Mouse (Mus musculus) stomach, embryonic 15.5 days (tissue): ENCODE results near the gene Myo9b. TPM values are rescaled to one million over a fixed set of nuclear protein-coding genes. Genes with fewer than 3 reads are reported as not detected.
"Not testable (repeated sequence)": the region's sequence is repeated elsewhere in the genome, so short reads cannot be mapped to it uniquely, and the experiment has no call there.

Experiments
- ATAC-seq: fragments of 200-750 bp; cut with Nextera tagmentation; 2 replicates; pipeline ENCODE4 v1.8.0; 2017; ENCODE audit warnings: low read depth, moderate number of reproducible peaks, moderate TSS enrichment; ENCODE audit not compliant: insufficient read depth, low FRiP score
- H3K27ac ChIP-seq: fragments of 300-500 bp; sonication (generic); 2 replicates; pipeline ENCODE4 v1.5.1; 2015; ENCODE audit warnings: mild to moderate bottlenecking, inconsistent platforms
- H3K27me3 ChIP-seq: fragments of 300-500 bp; sonication (generic); replicated peaks from 2 replicates; pipeline ENCODE4 v1.6.1; 2015; ENCODE audit warnings: inconsistent platforms
- H3K36me3 ChIP-seq: fragments of 300-500 bp; sonication (generic); 2 replicates; pipeline ENCODE4 v1.6.1; 2015; ENCODE audit warnings: inconsistent platforms
- H3K4me1 ChIP-seq: fragments of 300-500 bp; sonication (generic); 2 replicates; pipeline ENCODE4 v1.6.1; 2015; ENCODE audit warnings: inconsistent platforms
- H3K4me2 ChIP-seq: fragments of 300-500 bp; sonication (generic); 2 replicates; pipeline ENCODE4 v1.6.1; 2015; ENCODE audit warnings: mild to moderate bottlenecking, inconsistent platforms
- H3K4me3 ChIP-seq: fragments of 300-500 bp; sonication (generic); replicated peaks from 2 replicates; pipeline ENCODE4 v1.5.1; 2015; ENCODE audit warnings: inconsistent platforms
- H3K9ac ChIP-seq: fragments of 300-500 bp; sonication (generic); 2 replicates; pipeline ENCODE4 v1.6.1; 2015; ENCODE audit warnings: inconsistent platforms
- H3K9me3 ChIP-seq: fragments of 300-500 bp; sonication (generic); 2 replicates; pipeline ENCODE4 v1.6.1; 2016; ENCODE audit warnings: inconsistent platforms
- WGBS: fragments of 180-500 bp; shearing (Covaris S2); methylation state at CpG from one replicate; pipeline ENCODE4 v1.1.7; 2015; 5-methylcytosine and 5-hydroxymethylcytosine counted together
- polyA plus RNA-seq: library from polyadenylated mRNA; unstranded; fragments of >200 nt; fragmentation: Nextera tagmentation; extraction: Ambion mirVana; gene quantifications from 2 replicates; pipeline ENCODE4 v1.2.1, GENCODE M21; 2015

The Myo9b gene
- polyA plus RNA-seq, 1 experiment from 2014 or later: 17.8 TPM

GRCm38 (mm10) chr8:71299716-71300115 lies 27.2 kb downstream of the Myo9b start:
- no peak for ATAC-seq
- H3K4me3 ChIP-seq: no peak overlapping the region
- WGBS: 93% methylated on average over 3 of the region's 3 CpGs
- no peaks in the 10 kb centered on the region for H3K4me1 ChIP-seq
- no peak overlapping the region for H3K27ac ChIP-seq
- no peak overlapping the region for H3K9ac ChIP-seq
- H3K4me2 ChIP-seq: no peak overlapping the region
- peaks cover 10% of the 10 kb centered on the region; the same call in 1 of the 2 replicates for H3K36me3 ChIP-seq
- H3K27me3 ChIP-seq: no peaks in the 10 kb centered on the region
- 0 out of 2 replicates have a peak, but pooled peaks cover 6% of the 10 kb centered on the region for H3K9me3 ChIP-seq

GRCm38 (mm10) chr8:71302788-71303187 lies 30.3 kb downstream of the Myo9b start:
- H3K27ac ChIP-seq: no peak overlapping the region
- no peak overlapping the region for H3K4me3 ChIP-seq
- no peak for ATAC-seq
- 0 out of 2 replicates have a peak, but pooled peaks cover 6% of the 10 kb centered on the region for H3K9me3 ChIP-seq
- no peaks in the 10 kb centered on the region for H3K27me3 ChIP-seq
- peaks cover 8% of the 10 kb centered on the region; the same call in 1 of the 2 replicates for H3K36me3 ChIP-seq
- WGBS: 95% methylated on average over 1 of the region's 1 CpGs
- H3K9ac ChIP-seq: no peak overlapping the region
- H3K4me2 ChIP-seq: no peak overlapping the region
- no peaks in the 10 kb centered on the region for H3K4me1 ChIP-seq

GRCm38 (mm10) chr8:71303632-71304031 lies 31.1 kb downstream of the Myo9b start:
- ATAC-seq: no peak
- Histone ChIP-seq H3K27me3 (no peaks in the 10 kb centered on the region), H3K9ac (no peak overlapping the region), H3K9me3 (0 out of 2 replicates have a peak, but pooled peaks cover 6% of the 10 kb centered on the region), H3K27ac (no peak overlapping the region), H3K4me1 (no peaks in the 10 kb centered on the region), H3K4me3 (no peak overlapping the region), H3K36me3 (peaks cover 8% of the 10 kb centered on the region; the same call in 1 of the 2 replicates), H3K4me2 (no peak overlapping the region)
- 70% methylated on average over 1 of the region's 1 CpGs for WGBS

DNA sequence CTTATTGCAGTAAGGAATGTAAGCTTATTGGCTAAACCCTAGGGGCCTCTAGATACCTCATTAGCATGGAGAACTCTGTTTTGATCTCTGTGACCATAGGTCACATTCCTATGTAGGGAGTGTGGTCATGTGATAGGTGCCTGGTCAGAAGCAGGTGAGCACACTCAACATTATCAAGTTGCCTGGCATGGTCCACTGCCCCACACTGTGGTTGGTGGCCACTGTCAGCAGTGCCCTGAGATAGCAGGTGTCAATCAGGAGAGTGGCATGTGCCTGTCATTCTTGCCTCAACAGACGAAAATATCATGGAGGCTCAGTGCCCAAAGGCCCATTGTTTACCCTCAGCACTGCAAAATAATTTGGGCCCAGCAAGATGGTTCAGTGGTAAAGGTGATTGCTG lies 33.5 kb downstream of the Myo9b start:
- no peak for ATAC-seq
- no peak overlapping the region for H3K27ac ChIP-seq
- H3K9ac ChIP-seq: no peak overlapping the region

DNA sequence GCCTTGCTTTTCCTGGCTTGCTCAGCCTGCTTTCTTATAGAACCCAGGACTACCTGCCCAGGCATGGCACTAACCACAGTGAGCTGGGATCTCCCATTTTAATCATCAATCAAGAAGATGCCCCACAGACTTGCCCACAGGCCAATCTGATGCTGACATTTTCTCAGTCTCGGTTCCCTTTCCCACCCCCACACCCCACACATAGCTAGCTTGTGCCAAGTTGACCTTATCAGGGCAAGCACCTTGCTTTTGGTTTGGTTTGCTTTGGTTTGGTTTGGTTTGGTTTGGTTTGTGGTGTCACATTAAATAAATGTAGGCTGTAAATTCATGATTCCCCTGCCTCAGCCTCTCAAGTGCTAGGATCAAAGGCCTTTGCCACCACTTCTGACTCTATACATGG lies 34.9 kb downstream of the Myo9b start:
- no peak overlapping the region for H3K9ac ChIP-seq
- H3K4me3 ChIP-seq: no peak overlapping the region
- H3K9me3 ChIP-seq: 0 out of 2 replicates have a peak, but pooled peaks cover 5% of the 10 kb centered on the region
- 0 out of 2 replicates have a peak, but pooled peaks cover 2% of the 10 kb centered on the region for H3K4me1 ChIP-seq
- H3K36me3 ChIP-seq: peaks cover 3% of the 10 kb centered on the region; the same call in 1 of the 2 replicates
- ATAC-seq: no peak
- WGBS: 83% methylated on average over 1 of the region's 1 CpGs
- H3K4me2 ChIP-seq: no peak overlapping the region
- H3K27me3 ChIP-seq: no peaks in the 10 kb centered on the region
- no peak overlapping the region for H3K27ac ChIP-seq

More for the DNA sequence above, 33.5 kb downstream of the Myo9b start:
- WGBS: 67% methylated on average over 1 of the region's 1 CpGs
- H3K9me3 ChIP-seq: 0 out of 2 replicates have a peak, but pooled peaks cover 6% of the 10 kb centered on the region
- no peak overlapping the region for H3K4me3 ChIP-seq
- H3K4me1 ChIP-seq: no peaks in the 10 kb centered on the region
- H3K27me3 ChIP-seq: no peaks in the 10 kb centered on the region
- H3K36me3 ChIP-seq: peaks cover 8% of the 10 kb centered on the region; the same call in 1 of the 2 replicates
- no peak overlapping the region for H3K4me2 ChIP-seq

- H3K4me3 ChIP-seq: no peak overlapping the region
- no peaks in the 10 kb centered on the region for H3K36me3 ChIP-seq
- H3K4me1 ChIP-seq: 0 out of 2 replicates have a peak, but pooled peaks cover 7% of the 10 kb centered on the region
- WGBS: 80% methylated on average over 4 of the region's 4 CpGs
- ATAC-seq: no peak
- H3K4me2 ChIP-seq: no peak overlapping the region
- H3K9ac ChIP-seq: no peak overlapping the region
- no peak overlapping the region for H3K27ac ChIP-seq
- H3K9me3 ChIP-seq: no peaks in the 10 kb centered on the region
- H3K27me3 ChIP-seq: no peaks in the 10 kb centered on the region
These were observed 35.4 kb downstream of the Myo9b start for GRCm38 (mm10) chr8:71307913-71308312.

- Histone ChIP-seq H3K4me2 (no peak overlapping the region), H3K4me1 (0 out of 2 replicates have a peak, but pooled peaks cover 7% of the 10 kb centered on the region), H3K9ac (no peak overlapping the region), H3K36me3 (no peaks in the 10 kb centered on the region), H3K9me3 (no peaks in the 10 kb centered on the region), H3K27ac (no peak overlapping the region), H3K27me3 (no peaks in the 10 kb centered on the region), H3K4me3 (no peak overlapping the region)
- 82% methylated on average over 6 of the region's 6 CpGs for WGBS
- ATAC-seq: no peak
These were observed 37.9 kb downstream of the Myo9b start for GRCm38 (mm10) chr8:71310446-71310845.

- Histone ChIP-seq H3K4me1 (0 out of 2 replicates have a peak, but pooled peaks cover 7% of the 10 kb centered on the region), H3K9ac (no peak overlapping the region), H3K4me3 (no peak overlapping the region), H3K4me2 (no peak overlapping the region), H3K27me3 (no peaks in the 10 kb centered on the region), H3K9me3 (no peaks in the 10 kb centered on the region), H3K27ac (peak overlapping the region; percentile 36; the same call in 1 of the 2 replicates), H3K36me3 (peaks cover 3% of the 10 kb centered on the region; the same call in 1 of the 2 replicates)
- peak; percentile 50; the same call in 1 of the 2 replicates for ATAC-seq
- 38% methylated on average over 1 of the region's 1 CpGs for whole genome bisulfite sequencing
These were observed 40.2 kb downstream of the Myo9b start for GRCm38 (mm10) chr8:71312700-71313099.

GRCm38 (mm10) chr8:71313951-71314350 lies 41.4 kb downstream of the Myo9b start:
- WGBS: 84% methylated on average over 2 of the region's 2 CpGs
- Histone ChIP-seq H3K4me1 (0 out of 2 replicates have a peak, but pooled peaks cover 7% of the 10 kb centered on the region), H3K27me3 (no peaks in the 10 kb centered on the region), H3K27ac (no peak overlapping the region), H3K4me2 (no peak overlapping the region), H3K36me3 (peaks cover 4% of the 10 kb centered on the region; the same call in 1 of the 2 replicates), H3K9me3 (no peaks in the 10 kb centered on the region), H3K9ac (no peak overlapping the region), H3K4me3 (no peak overlapping the region)
- no peak; the same call in 1 of the 2 replicates for ATAC-seq

GRCm38 (mm10) chr8:71315972-71316371 lies 43.5 kb downstream of the Myo9b start:
- ATAC-seq: no peak
- no peak overlapping the region for H3K4me2 ChIP-seq
- peaks cover 4% of the 10 kb centered on the region; the same call in 1 of the 2 replicates for H3K36me3 ChIP-seq
- H3K9me3 ChIP-seq: no peaks in the 10 kb centered on the region
- H3K4me1 ChIP-seq: 0 out of 2 replicates have a peak, but pooled peaks cover 7% of the 10 kb centered on the region
- no peaks in the 10 kb centered on the region for H3K27me3 ChIP-seq
- H3K9ac ChIP-seq: no peak overlapping the region
- 86% methylated on average over 5 of the region's 5 CpGs for WGBS
- no peak overlapping the region for H3K4me3 ChIP-seq
- H3K27ac ChIP-seq: no peak overlapping the region

DNA sequence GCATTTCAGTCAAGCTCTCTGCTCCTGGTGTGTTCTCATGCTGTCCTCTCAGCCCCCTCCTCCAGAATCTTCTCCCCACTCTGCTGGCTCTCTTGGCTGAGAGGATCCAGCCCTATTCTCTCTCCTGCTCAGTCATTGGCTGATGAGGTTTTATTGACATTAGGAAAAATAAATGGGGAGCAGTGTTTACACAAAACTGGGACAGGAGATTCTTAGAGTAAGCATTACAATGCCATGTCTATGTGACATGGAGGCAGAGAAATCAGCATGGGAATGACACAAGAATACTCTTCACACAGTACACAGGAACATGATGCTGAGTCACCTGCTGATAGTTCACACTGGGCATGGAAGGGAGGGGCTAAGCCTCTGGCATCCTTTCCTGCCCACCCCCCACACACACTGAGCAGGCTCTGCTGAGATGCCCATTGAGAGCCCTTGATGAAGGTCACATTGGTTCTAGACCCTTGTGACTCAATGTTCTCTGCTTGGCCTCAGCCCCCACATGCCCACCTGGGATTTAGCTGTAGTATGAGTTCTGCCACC lies 44.0 kb downstream of the Myo9b start:
- Histone ChIP-seq H3K4me2 (no peak overlapping the region), H3K9ac (no peak overlapping the region), H3K9me3 (no peaks in the 10 kb centered on the region), H3K27me3 (no peaks in the 10 kb centered on the region), H3K36me3 (peaks cover 4% of the 10 kb centered on the region; the same call in 1 of the 2 replicates), H3K27ac (no peak overlapping the region), H3K4me1 (0 out of 2 replicates have a peak, but pooled peaks cover 7% of the 10 kb centered on the region), H3K4me3 (no peak overlapping the region)
- no peak for ATAC-seq

- not testable (repeated sequence) for H3K27me3 ChIP-seq, H3K4me1 ChIP-seq, H3K9ac ChIP-seq, ATAC-seq, H3K27ac ChIP-seq, H3K36me3 ChIP-seq, H3K4me3 ChIP-seq, H3K4me2 ChIP-seq, H3K9me3 ChIP-seq
- 87% methylated on average over 5 of the region's 5 CpGs for WGBS
These were observed 46.1 kb downstream of the Myo9b start for GRCm38 (mm10) chr8:71318610-71319009.
